Mouse (Mus musculus) heart, postnatal 0 days (tissue): ENCODE results near the gene Rgs14.

ENCODE experiments used
- CTCF ChIP-seq: IDR thresholded peaks from 2 replicates; pipeline ENCODE4 v1.5.1; 2016; ENCODE audit warnings: antibody characterized with exemption, control low read depth, low read depth
- EP300 ChIP-seq: IDR thresholded peaks from 2 replicates; pipeline ENCODE4 v1.6.1; 2016; ENCODE audit warnings: antibody characterized with exemption, low read depth

DNA sequence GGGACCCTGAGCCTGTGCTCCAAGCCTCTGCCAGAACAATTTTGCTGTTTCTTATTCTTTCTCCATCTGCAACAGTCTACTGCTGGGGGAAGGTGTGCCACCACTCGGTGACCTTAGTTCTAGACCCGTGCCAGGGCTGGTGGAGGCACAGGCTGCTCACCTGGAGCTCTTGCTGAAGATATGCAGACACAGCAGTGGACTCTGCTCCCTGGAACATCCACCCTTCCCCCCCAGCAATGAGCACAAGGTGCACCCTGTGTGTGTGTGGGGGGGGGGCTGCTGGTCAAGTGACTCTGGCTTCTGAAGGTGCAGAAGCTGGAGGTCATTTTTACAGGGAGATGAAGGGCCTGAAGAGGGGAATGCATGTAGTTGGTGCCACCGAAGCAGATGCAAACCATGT is 21.1 kb downstream of the Rgs14 start:
- TF ChIP-seq CTCF (no peak), EP300 (no peak)
